Mouse (Mus musculus): ENCODE measurements around the gene Sult2a8.
"Not testable (repeated sequence)": the region's sequence is repeated elsewhere in the genome, so short reads cannot be mapped to it uniquely, and the experiment has no call there.

Gene Sult2a8

DNA sequence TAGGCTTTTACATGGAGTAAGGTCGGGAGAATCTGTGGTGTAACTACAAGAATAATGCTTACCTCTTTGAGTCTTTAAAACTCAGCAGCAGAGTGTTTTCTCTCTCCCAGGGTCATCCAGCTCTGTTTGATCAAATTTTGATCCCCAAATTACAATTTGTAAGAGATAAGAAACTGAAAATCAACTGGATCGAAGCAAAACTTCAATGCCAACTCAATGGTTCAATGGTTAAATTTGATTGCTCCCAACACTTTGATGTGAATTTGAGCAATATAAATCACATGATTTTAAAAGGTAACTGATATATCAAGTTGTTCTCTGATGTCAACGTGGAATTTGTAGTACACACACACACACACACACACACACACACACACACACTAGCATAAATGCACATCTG lies at the start of gene Sult2a8:
Gene Sult2a8 (minus strand): TSS at position 236 of the 400 bp plus-strand sequence.
- in situ Hi-C loops (cut with MboI; ENCODE audit: low pct_unique_long_range_greater_than_20kb in 1 of 2, low sequenced_read_pairs in 2 of 2, unreplicated experiment in 1 of 2): no loop called here

DNA sequence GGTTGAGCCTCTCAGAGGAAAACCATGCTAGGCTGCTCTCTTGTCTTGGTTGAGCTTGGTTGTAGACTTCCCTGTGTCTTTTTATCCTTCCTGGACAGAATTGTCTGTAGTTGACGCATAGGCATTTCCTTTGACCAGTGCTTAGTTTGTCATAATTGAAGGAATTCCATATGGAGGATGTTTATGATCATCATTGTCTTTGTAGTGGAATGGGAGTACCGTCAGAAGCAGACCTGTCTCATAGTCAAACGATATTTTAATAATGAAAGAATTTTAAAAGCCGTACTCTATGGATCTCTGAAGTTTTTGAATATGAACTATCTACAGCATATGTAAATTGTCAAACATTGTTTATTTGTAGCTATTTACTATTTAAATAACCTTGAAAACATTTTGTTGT lies 47.6 kb upstream of the Sult2a8 start, which contains the start of gene Sult2a7:
Gene Sult2a7 (minus strand): TSS at position 101 of the 400 bp plus-strand sequence.
- in situ Hi-C loops (cut with MboI; ENCODE audit: low pct_unique_long_range_greater_than_20kb in 1 of 2, low sequenced_read_pairs in 2 of 2, unreplicated experiment in 1 of 2): no loop called here

DNA sequence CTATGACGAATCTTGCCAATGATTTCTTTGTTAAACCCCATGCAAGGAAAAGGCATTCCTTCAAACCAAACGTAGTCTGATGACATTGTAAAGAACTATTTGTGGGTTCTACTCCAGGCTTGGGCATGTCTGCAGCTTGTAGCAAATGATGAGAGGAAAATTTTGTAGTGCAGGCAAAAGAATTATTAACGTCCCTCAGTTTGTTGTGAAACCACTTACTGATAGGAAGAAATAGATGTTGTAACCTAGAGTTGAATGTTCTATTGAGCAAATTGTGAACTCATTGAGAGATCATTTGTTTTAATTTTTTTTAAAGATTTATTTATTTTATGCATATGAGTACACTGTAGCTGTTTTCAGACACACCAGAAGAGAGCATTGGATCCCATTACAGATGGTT lies 46.3 kb upstream of the Sult2a8 start:
- in situ Hi-C loops (cut with MboI; ENCODE audit: low pct_unique_long_range_greater_than_20kb in 1 of 2, low sequenced_read_pairs in 2 of 2, unreplicated experiment in 1 of 2): no loop called here

DNA sequence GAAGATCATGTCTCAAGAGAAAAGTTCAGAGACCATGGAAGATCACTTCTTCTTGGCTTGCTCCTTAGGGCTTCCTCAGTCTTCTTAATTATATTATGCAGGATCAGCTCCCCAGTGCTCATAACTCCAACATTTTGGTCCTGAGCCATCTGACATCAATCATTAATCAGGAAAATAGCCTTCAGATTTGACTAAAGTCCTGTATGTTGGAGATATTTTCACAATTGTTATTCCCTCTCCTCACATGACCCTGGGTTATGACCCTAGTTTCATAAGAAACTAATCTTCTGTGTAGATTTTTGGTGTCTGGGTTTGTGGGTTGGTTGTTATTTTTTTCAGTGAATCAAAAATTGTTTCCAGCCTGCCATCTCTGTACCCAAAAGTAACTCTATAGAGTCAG lies 7.0 kb downstream of the Sult2a8 start:
- in situ Hi-C loops (cut with MboI; ENCODE audit: low pct_unique_long_range_greater_than_20kb in 1 of 2, low sequenced_read_pairs in 2 of 2, unreplicated experiment in 1 of 2): no loop called here

DNA sequence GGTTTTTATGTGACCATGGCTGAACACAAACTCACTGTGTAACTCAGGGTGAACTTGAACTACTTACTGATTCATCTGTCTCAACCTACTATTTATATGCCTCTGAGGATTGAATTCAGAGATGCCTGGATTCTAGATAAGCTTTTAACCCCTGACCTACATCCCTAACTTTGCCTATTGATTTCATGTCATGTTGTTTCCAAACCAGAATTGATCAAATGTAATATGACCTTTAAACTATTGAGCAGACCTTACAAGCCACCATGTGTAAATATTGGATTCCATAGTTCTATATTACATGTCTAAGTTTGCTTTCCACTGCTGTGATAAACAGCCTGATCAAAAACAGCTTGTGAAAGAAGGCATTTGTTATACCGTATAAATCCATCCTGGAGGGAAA lies 8.1 kb downstream of the Sult2a8 start:
- in situ Hi-C loops (cut with MboI; ENCODE audit: low pct_unique_long_range_greater_than_20kb in 1 of 2, low sequenced_read_pairs in 2 of 2, unreplicated experiment in 1 of 2): no loop called here

DNA sequence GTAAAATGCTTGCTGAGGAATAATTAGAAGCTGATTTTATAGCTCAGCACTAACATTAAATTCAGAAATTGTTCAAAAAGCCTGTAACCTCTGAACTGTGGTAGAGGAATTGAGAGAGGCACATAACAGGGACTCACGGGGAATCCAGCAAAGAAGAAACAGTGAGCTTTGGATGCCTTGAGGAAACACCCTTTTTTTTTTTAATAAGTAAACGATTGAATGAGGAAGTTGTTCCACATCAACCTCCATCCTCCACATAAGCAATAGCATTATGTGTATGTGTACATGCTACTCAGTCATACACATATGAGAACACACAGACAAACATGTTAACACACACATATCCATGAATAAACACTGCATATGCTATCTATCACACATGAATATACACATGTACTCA lies 8.5 kb downstream of the Sult2a8 start:
- in situ Hi-C loops (cut with MboI; ENCODE audit: low pct_unique_long_range_greater_than_20kb in 1 of 2, low sequenced_read_pairs in 2 of 2, unreplicated experiment in 1 of 2): no loop called here

DNA sequence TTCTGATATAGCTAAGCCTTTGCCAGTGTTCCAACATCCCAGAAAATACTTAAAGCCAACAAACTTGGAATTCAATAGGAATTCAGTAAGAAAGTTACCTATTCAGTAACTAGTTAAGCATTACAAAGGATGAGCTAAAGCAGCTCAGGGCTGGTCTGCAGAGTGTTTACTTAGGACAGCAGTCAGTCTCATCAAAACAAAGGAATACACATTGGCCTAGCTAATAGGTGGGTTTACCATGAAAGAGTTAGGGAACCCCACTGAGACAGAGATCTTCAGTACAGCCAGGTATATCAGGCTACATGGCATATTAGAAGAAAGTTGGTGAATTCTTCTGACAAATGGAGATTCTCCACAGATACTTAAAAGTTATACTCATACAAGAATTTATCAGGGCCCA lies 47.2 kb downstream of the Sult2a8 start:
- in situ Hi-C loops (cut with MboI; ENCODE audit: low pct_unique_long_range_greater_than_20kb in 1 of 2, low sequenced_read_pairs in 2 of 2, unreplicated experiment in 1 of 2): not testable (repeated sequence)

DNA sequence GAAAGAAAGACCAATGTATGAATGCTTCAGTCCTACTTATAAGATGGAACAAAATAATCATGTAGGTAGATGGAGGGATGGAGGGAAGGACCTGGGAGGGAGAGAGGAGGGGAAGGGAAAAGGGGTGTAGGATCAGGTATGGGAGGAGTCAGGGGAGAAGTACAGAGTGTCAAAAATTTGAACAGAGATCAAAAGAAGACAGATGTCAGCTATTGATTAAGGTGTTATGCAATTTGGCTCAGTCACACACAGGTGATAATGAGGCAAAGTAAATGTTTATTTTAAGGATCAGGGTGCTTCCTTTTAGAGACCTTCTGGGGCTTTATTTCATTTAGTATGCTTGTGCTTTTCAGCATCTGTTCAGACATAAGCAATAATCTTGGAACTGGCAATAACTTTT lies 50.1 kb downstream of the Sult2a8 start:
- in situ Hi-C loops (cut with MboI; ENCODE audit: low pct_unique_long_range_greater_than_20kb in 1 of 2, low sequenced_read_pairs in 2 of 2, unreplicated experiment in 1 of 2): no loop called here
